Mouse (Mus musculus): Measurements from ENCODE around the gene Nup93. TPM values are rescaled to one million over a fixed set of nuclear protein-coding genes. Genes with fewer than 3 reads are reported as not detected.

Nup93 gene
- total RNA-seq, 2 experiments from 2014 or later = 15.3 to 15.5 TPM

DNA sequence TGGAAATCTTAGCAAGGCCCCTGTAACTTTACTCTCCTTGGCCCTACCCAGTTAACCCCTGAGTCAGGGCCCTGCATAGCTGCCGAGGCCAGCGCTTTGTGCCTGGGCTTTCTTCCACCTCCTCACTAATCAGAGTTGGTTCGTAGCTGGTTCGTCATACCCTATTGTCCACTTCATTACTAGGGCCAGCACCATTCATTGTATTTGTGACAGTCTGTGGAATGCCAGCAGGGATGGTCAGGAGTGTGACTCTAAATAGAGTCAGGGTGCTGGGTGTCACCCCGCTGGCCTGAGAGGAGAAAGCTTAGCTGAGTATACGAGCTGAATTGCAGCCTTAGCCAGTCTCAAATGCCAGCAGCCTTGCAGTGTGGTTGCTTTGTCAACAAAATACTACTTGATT lies 82.7 kb downstream of the Nup93 start:
- DNase-seq (ENCODE audit: low spot score) = no peak
- intact Hi-C loops (cut with DNase I) = no loop called here

DNA sequence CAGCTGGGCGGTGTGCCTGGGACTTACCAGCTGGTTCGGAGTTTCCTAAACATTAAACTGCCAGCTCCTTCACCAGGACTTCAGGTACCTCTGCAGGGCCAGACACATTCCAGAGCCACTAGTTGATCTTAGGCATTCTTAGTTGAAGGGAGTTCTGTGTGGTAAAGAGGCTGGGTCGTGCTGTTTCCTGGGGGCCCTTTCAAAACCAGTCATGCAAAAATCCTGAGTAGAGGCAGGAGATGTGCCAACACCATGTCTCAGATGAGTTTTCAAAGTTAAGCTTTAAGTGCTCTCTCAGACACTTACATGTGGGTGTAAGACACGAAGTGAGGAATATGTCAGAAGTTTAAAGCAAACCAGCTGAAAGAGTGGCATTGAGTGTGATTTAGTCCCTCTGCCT lies 86.4 kb downstream of the Nup93 start:
- intact Hi-C loops (cut with DNase I) = no loop called here
- DNase-seq (ENCODE audit: low spot score) = no peak

GRCm38 (mm10) chr8:94304412-94304811 lies 90.0 kb downstream of the Nup93 start:
- intact Hi-C loops (cut with DNase I) = no loop called here
- DNase-seq (ENCODE audit: low spot score) = no peak

DNA sequence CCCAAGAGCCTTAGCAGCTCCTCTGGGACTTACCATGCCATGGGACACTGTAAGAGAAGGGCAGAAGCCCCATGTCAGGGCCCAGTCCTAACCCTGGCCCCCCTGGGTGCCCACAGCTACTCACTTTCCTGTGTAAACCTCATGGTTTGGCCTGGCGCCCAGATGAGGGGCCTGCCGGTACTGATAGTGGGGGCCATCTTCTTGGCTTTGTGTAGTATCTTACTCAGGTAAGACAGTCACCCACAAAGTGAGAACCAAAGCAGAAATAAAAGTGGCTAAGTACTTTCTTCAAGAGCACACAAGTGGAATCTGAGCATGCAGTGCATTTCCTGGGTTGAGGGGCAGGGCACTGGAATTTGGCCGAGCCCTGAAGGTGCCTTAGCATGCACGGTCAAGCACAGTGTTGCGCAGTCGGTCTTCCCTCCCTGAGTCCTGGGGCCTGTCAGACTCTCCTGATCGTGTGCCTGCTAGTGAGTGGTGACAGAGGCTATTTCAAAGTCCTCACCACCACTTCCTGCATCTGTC lies 92.7 kb downstream of the Nup93 start:
- DNase-seq (ENCODE audit: low spot score) = no peak
- intact Hi-C loops (cut with DNase I) = no loop called here

- intact Hi-C loops (cut with DNase I) = no loop called here
- DNase-seq (ENCODE audit: low spot score) = no peak
Observed at GRCm38 (mm10) chr8:94307652-94308051, 93.3 kb downstream of the Nup93 start.

GRCm38 (mm10) chr8:94314069-94314468 lies 99.7 kb downstream of the Nup93 start:
- no peak for DNase-seq (ENCODE audit: low spot score)
- intact Hi-C loops (cut with DNase I) = no loop called here

- DNase-seq (ENCODE audit: low spot score) = no peak
- intact Hi-C loops (cut with DNase I) = no loop called here
Observed at GRCm38 (mm10) chr8:94317249-94317648, 102.9 kb downstream of the Nup93 start.

DNA sequence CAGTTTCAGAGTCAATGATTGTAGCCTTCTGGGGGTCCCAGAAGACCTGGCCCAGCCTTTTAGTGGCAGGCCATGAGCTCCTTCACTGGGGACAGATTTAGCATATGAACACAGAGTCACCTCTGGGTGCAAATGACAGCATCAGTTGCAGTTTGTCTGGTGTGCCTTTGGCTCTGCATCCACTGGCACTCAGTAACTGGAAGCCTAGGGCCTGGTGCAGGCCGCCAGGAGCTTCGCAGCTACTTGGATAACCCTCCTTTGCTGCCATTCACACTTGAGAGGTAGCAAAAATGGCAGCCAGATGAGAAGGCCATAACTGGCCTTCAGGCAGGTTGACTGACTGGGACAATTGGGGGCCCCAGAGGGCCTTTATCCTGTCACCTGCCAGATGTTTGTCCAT lies 103.3 kb downstream of the Nup93 start:
- intact Hi-C loops (cut with DNase I) = no loop called here
- no peak for DNase-seq (ENCODE audit: low spot score)

GRCm38 (mm10) chr8:94320036-94320435 lies 105.7 kb downstream of the Nup93 start:
- no peak for DNase-seq (ENCODE audit: low spot score)
- intact Hi-C loops (cut with DNase I) = no loop called here

DNA sequence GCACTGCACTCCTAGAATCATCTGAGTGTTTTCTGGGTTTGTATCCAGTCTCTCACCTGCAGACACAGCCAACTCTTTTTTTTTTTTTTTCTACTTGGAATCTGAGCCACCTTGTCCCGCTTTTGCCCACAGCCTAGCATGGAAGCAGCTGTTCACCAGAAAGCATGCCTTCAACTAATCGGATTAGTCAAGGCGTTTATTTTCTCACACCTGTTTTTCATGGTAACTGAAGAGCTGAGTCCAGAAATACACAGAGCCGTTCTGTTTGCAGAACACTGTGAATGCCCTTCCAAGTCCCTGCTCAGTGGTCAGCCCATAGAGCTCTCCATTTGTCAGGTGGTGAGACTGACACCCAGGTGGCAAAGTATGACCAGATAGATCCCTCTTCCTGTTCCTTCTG lies 107.7 kb downstream of the Nup93 start:
- no peak for DNase-seq (ENCODE audit: low spot score)
- intact Hi-C loops (cut with DNase I) = no loop called here

- intact Hi-C loops (cut with DNase I) = no loop called here
- no peak for DNase-seq (ENCODE audit: low spot score)
Observed at GRCm38 (mm10) chr8:94323041-94323440, 108.7 kb downstream of the Nup93 start.

- intact Hi-C loops (cut with DNase I) = no loop called here
- DNase-seq (ENCODE audit: low spot score) = no peak
Observed at GRCm38 (mm10) chr8:94324071-94324470, 109.7 kb downstream of the Nup93 start.

- DNase-seq (ENCODE audit: low spot score) = no peak
- intact Hi-C loops (cut with DNase I) = no loop called here
Observed at GRCm38 (mm10) chr8:94326016-94326415, 111.7 kb downstream of the Nup93 start.

GRCm38 (mm10) chr8:94328932-94329728 lies 114.8 kb downstream of the Nup93 start, which contains the start of gene Slc12a3:
TSS of gene Slc12a3 (plus strand) at chr8:94329201.
- intact Hi-C loops (cut with DNase I) = no loop called here
- no peak for DNase-seq (ENCODE audit: low spot score)

- intact Hi-C loops (cut with DNase I) = loop anchor here (1.0 to 10.0 kb wide), 3 partner anchors 154 to 254 kb away; no protein-coding TSS in a partner anchor
- DNase-seq (ENCODE audit: low spot score) = no peak
Observed at GRCm38 (mm10) chr8:94330733-94331132, 116.4 kb downstream of the Nup93 start.

GRCm38 (mm10) chr8:94333345-94333744 lies 119.0 kb downstream of the Nup93 start:
- intact Hi-C loops (cut with DNase I) = loop anchor here (10.0 kb wide), 1 partner anchor 251 kb away; no protein-coding TSS in a partner anchor
- no peak for DNase-seq (ENCODE audit: low spot score)

GRCm38 (mm10) chr8:94337559-94337958 lies 123.2 kb downstream of the Nup93 start:
- no peak for DNase-seq (ENCODE audit: low spot score)
- intact Hi-C loops (cut with DNase I) = loop anchor here (10.0 kb wide), 1 partner anchor 247 kb away; no protein-coding TSS in a partner anchor

DNA sequence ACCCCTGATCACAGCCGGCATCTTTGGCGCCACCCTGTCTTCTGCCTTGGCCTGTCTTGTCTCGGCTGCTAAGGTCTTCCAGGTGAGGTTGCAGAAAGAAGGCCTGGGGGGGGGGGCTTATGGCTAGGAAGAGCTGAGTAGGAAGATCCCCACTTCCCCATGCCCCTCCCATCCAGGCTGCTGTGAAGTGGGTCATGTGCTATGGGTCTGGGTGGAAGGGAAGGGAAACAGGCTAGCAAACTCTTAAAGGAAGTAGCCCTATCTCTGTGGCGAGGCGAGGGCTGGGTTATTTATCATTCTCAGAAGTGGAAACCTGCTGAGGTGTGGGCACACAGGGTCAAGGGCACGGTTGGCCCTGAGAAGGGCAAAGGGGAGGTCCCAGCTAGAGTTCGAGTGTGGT lies 126.4 kb downstream of the Nup93 start:
- DNase-seq (ENCODE audit: low spot score) = no peak
- intact Hi-C loops (cut with DNase I) = no loop called here

DNA sequence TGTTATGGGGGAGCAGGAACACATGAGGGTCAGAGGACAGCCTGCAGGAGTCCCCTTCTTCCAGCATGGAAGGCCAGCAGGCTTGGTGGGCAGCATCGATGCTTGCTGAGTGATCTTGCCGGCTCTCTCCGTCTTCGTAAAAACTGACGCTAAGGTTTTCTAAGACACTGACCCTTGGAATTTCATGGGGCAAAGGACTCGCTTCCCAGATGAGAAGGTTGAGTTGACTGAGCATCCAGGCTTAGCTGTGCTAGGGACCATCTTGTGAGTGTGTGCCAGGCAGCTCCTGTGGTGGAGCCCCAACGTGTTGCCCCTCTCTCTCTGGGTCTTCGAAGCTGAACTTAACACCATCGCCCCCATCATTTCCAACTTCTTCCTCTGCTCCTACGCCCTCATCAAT lies 128.3 kb downstream of the Nup93 start:
- DNase-seq (ENCODE audit: low spot score) = no peak

GRCm38 (mm10) chr8:94343290-94343689 lies 128.9 kb downstream of the Nup93 start:
- intact Hi-C loops (cut with DNase I) = loop anchor here (1.0 kb wide), 1 partner anchor 54 kb away; no protein-coding TSS in a partner anchor

More for the DNA sequence above, 128.3 kb downstream of the Nup93 start:
- intact Hi-C loops (cut with DNase I) = loop anchor here (1.0 kb wide), 1 partner anchor 55 kb away; no protein-coding TSS in a partner anchor

DNA sequence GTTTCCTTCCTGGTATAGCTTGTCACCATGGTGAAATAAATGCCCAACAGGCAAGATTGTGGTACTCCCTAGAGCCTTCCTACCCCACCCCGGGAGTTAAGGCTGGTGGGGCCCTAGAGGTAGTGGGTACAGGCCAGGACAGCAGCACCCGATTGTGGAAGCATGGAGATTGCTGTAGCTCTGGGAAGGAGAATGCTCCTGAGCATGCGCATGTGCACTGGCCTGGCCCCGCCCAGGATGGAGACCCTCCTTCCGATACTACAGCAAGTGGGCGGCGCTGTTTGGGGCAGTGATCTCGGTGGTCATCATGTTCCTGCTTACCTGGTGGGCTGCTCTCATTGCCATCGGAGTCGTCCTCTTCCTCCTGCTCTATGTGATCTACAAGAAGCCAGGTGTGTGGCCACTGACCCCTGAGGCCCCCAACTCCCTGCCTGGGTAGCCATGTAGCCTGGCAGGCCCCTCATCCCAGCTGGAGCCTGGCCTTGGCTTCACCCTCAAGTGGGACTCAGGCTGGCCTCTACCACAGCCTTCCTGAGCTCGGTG lies 129.5 kb downstream of the Nup93 start:
- no peak for DNase-seq (ENCODE audit: low spot score)
- intact Hi-C loops (cut with DNase I) = loop anchor here (1.0 kb wide), 1 partner anchor 53 kb away; no protein-coding TSS in a partner anchor

More at GRCm38 (mm10) chr8:94343290-94343689, 128.9 kb downstream of the Nup93 start:
- DNase-seq (ENCODE audit: low spot score) = peak; percentile 56
